Mouse (Mus musculus): ENCODE measurements around the gene Tbc1d2b. TPM values are rescaled to one million over a fixed set of nuclear protein-coding genes. Genes with fewer than 3 reads are reported as not detected.

Gene Tbc1d2b
- polyA plus RNA-seq, 1 experiment = 2.2 TPM

DNA sequence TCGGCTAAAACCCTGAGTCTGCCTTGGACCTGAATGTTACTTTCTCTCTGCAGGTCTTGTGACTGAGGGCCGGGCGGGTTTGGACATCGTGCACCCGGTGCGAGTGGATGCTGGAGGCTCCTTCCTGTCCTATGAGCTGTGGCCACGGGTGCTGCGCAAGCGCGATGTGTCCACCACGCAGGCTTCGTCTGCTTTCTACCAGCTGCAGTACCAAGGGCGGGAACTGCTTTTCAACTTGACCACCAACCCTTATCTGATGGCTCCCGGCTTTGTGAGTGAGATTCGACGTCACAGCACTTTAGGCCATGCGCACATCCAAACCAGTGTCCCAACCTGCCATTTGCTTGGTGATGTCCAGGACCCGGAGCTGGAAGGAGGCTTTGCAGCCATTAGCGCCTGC is 99.2 kb downstream of the Tbc1d2b start:
- TF ChIP-seq CTCF (IDR thresholded peaks at IDR 0.05; ENCODE audit: control insufficient read depth, insufficient read depth, insufficient replicate concordance, low read depth, low read length) (no peak), POLR2A (IDR thresholded peaks at IDR 0.05; ENCODE audit: control insufficient read depth, low read depth, low read length) (no peak)
- no peaks in the 10 kb centered on the region for H3K36me3 ChIP-seq (ENCODE audit: control insufficient read depth, insufficient read depth, low read length)

DNA sequence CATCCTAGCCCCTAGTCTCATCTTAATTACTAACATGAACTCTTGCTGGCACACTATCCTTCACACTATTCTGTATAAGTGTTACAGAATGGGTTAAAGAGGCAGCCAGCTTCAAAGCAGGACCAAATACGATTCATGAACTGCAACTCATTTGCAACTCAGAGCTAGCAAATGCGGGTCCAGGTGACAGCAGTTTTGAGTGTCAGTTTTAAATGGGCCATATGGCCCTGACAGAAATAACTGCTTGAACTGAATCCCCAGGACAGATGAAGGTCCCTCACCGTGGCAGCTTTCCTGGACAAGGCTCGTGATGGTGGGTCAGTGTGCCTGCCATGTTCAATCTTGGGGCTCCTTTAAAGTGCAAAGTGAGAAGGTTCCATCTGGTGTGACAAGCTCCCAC is 100.6 kb downstream of the Tbc1d2b start:
- Histone ChIP-seq H3K36me3 (ENCODE audit: control insufficient read depth, insufficient read depth, low read length) (no peaks in the 10 kb centered on the region), H3K27me3 (ENCODE audit: control insufficient read depth, insufficient read depth, low read length) (no peaks in the 10 kb centered on the region), H3K4me3 (ENCODE audit: control insufficient read depth, low read depth, low read length) (no peak overlapping the region), H3K27ac (ENCODE audit: control insufficient read depth, insufficient read depth, low read depth, low read length) (no peak overlapping the region), H3K4me1 (ENCODE audit: control insufficient read depth, insufficient read depth, low read length) (peaks cover 2% of the 10 kb centered on the region; the same call in 1 of the 2 replicates)
- TF ChIP-seq POLR2A (IDR thresholded peaks at IDR 0.05; ENCODE audit: control insufficient read depth, low read depth, low read length) (no peak), CTCF (IDR thresholded peaks at IDR 0.05; ENCODE audit: control insufficient read depth, insufficient read depth, insufficient replicate concordance, low read depth, low read length) (no peak)

More for the DNA sequence above, 99.2 kb downstream of the Tbc1d2b start:
- no peak overlapping the region for H3K27ac ChIP-seq (ENCODE audit: control insufficient read depth, insufficient read depth, low read depth, low read length)
- H3K27me3 ChIP-seq (ENCODE audit: control insufficient read depth, insufficient read depth, low read length) = no peaks in the 10 kb centered on the region
- H3K4me3 ChIP-seq (ENCODE audit: control insufficient read depth, low read depth, low read length) = peak overlapping the region; percentile 17
- H3K4me1 ChIP-seq (ENCODE audit: control insufficient read depth, insufficient read depth, low read length) = peaks cover 2% of the 10 kb centered on the region; the same call in 1 of the 2 replicates

DNA sequence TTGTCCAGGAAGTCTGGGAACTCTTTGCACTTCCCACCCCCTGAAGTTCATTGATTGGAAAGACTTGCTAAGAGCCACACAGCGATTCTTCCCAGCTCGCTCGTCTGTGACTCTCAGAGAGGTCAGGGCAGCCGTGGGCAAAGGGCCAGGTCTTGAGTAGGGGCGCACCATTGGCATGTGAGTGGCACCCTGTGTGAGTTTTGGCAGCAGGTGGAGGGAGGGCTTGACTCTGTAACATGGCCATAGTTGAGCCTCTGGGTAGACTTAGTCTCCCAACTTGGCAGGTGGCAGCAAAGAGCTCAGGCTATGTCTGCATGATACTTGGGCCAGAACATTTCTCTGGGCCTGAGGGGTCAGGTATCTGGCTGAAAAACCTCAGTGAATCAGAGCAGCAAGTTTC is 104.0 kb downstream of the Tbc1d2b start:
- Histone ChIP-seq H3K27ac (ENCODE audit: control insufficient read depth, insufficient read depth, low read depth, low read length) (no peak overlapping the region), H3K27me3 (ENCODE audit: control insufficient read depth, insufficient read depth, low read length) (no peaks in the 10 kb centered on the region), H3K4me1 (ENCODE audit: control insufficient read depth, insufficient read depth, low read length) (peaks cover 11% of the 10 kb centered on the region), H3K36me3 (ENCODE audit: control insufficient read depth, insufficient read depth, low read length) (no peaks in the 10 kb centered on the region), H3K4me3 (ENCODE audit: control insufficient read depth, low read depth, low read length) (no peak overlapping the region)
- TF ChIP-seq CTCF (IDR thresholded peaks at IDR 0.05; ENCODE audit: control insufficient read depth, insufficient read depth, insufficient replicate concordance, low read depth, low read length) = no peak
- TF ChIP-seq POLR2A (IDR thresholded peaks at IDR 0.05; ENCODE audit: control insufficient read depth, low read depth, low read length) = no peak

DNA sequence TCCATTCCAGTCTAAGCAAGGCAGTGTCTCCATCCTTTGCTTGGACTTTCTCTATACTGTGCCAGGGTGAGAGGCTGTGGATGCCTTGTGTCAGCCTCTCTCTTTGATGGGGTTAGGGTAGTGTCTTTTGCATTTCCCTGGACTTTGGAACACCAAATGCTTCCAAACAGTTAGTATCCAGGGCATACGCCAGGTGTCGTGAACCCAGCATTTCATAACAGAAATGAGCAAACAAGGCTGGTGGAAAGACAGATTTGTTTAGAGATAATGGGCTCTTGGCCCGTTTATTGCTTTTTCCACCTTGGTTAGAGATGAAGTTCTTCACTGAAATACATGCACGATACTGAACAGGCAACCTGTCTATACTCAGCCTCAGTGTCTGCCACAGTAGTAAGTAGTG is 105.0 kb downstream of the Tbc1d2b start:
- Histone ChIP-seq H3K27me3 (ENCODE audit: control insufficient read depth, insufficient read depth, low read length) (no peaks in the 10 kb centered on the region), H3K36me3 (ENCODE audit: control insufficient read depth, insufficient read depth, low read length) (no peaks in the 10 kb centered on the region), H3K4me1 (ENCODE audit: control insufficient read depth, insufficient read depth, low read length) (peaks cover 9% of the 10 kb centered on the region), H3K4me3 (ENCODE audit: control insufficient read depth, low read depth, low read length) (no peak overlapping the region), H3K27ac (ENCODE audit: control insufficient read depth, insufficient read depth, low read depth, low read length) (no peak overlapping the region)
- no peak for TF ChIP-seq CTCF (IDR thresholded peaks at IDR 0.05; ENCODE audit: control insufficient read depth, insufficient read depth, insufficient replicate concordance, low read depth, low read length)
- TF ChIP-seq POLR2A (IDR thresholded peaks at IDR 0.05; ENCODE audit: control insufficient read depth, low read depth, low read length) = no peak

DNA sequence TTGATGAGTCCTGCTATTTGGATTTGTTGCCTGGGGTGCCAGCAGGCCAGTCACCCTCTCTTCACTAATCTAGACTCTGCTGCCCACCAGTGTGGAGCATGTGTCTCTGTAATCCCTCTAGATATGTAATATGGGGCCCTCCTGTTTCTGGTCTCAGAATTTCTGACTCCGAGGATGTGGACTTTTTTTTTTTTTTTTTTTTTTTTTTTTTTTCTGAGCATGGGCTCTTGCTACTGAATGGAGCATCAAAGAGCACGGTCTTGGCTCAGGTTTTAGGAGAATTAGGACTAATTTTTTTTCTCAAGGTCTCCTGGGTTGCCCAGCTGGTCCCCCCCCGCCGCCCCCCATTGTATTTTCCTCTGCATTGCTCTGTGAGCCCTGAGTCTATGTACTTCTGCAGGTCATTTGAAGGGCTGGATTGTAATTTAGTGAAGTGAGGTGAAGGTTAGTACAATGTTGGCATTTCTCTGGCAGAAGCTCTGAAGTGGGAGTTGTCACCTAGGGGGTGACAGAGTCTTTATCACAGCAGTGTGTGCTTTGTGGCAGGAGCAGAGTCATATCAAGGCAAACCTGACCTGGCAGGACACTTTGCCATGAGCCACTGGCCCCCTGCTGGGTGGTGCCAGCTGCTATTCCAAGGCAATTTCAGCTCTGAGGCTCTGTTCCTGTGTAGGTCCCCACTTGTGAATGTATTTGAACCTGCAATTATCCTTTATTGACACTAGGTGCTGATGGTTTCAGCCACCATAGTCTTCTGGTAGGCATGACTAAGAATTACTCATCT is 105.7 kb downstream of the Tbc1d2b start:
- Histone ChIP-seq H3K27me3 (ENCODE audit: control insufficient read depth, insufficient read depth, low read length) (no peaks in the 10 kb centered on the region), H3K4me3 (ENCODE audit: control insufficient read depth, low read depth, low read length) (no peak overlapping the region), H3K4me1 (ENCODE audit: control insufficient read depth, insufficient read depth, low read length) (peaks cover 9% of the 10 kb centered on the region), H3K36me3 (ENCODE audit: control insufficient read depth, insufficient read depth, low read length) (no peaks in the 10 kb centered on the region), H3K27ac (ENCODE audit: control insufficient read depth, insufficient read depth, low read depth, low read length) (no peak overlapping the region)
- TF ChIP-seq CTCF (IDR thresholded peaks at IDR 0.05; ENCODE audit: control insufficient read depth, insufficient read depth, insufficient replicate concordance, low read depth, low read length) (no peak), POLR2A (IDR thresholded peaks at IDR 0.05; ENCODE audit: control insufficient read depth, low read depth, low read length) (no peak)

DNA sequence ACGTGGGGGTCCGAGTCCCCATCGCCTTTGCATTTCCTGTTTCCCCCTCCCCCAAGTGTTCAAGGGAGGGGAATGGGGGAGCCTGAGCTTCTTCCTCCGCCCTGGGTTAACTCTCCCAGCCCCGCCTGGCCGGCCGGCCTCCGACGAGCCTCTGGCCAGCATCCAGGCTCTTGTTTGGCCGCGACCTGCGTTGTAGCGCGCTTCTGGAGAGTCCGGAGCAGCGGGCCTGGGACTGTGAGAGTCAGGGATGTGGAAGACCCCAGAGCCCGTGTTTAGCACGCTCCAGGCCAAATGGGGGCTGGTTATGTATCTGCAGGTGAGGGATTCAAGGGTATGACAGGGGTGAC is 106.9 kb downstream of the Tbc1d2b start:
- peaks cover 9% of the 10 kb centered on the region for H3K4me1 ChIP-seq (ENCODE audit: control insufficient read depth, insufficient read depth, low read length)
- H3K27me3 ChIP-seq (ENCODE audit: control insufficient read depth, insufficient read depth, low read length) = no peaks in the 10 kb centered on the region
- H3K27ac ChIP-seq (ENCODE audit: control insufficient read depth, insufficient read depth, low read depth, low read length) = no peak overlapping the region
- H3K4me3 ChIP-seq (ENCODE audit: control insufficient read depth, low read depth, low read length) = peak overlapping the region; percentile 81
- TF ChIP-seq CTCF (IDR thresholded peaks at IDR 0.05; ENCODE audit: control insufficient read depth, insufficient read depth, insufficient replicate concordance, low read depth, low read length) (no peak), POLR2A (IDR thresholded peaks at IDR 0.05; ENCODE audit: control insufficient read depth, low read depth, low read length) (no peak)
- no peaks in the 10 kb centered on the region for H3K36me3 ChIP-seq (ENCODE audit: control insufficient read depth, insufficient read depth, low read length)

DNA sequence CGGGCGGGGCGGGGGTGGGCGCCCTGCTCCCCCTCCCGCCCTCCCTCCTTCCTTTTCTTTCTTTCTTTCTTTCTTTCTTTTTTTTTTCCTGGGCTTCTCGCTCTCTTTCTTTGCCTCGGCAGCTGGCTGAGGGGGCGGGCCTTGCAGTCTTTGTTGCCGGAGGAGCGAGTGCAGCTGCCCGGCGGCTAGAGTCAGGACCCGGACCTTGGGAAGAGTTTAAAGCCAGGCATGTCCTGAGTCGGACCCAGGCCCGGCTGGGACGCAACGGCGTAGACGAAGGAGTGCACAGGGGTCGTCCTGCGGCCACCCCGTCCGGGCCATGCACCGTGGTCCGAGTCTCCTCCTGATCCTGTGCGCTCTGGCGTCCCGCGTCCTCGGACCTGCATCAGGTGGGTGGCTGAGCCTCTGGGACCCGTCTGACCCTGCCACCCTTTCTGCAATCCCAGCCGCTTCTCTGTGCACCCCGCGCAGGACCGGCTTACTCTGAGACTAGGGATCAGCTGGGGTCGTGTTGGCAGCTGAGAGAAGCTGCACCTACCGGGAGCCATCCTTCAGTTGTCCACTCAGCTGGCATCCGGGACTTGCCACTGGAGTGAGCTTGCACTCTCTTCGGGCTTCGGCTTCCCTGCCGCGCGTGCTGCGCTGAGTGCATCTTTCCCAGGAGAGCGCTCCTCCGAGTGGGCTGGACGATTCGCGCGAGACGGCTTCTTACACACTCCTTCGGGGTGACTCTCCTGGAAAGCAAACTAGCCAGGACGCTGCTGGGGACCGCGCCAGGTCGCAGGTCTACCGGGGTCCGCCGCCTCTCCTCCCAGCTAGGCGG is 107.5 kb downstream of the Tbc1d2b start, which contains the start of gene Adamts7:
Adamts7 (plus strand) TSS at position 144 of the 823 bp plus-strand sequence.
- no peaks in the 10 kb centered on the region for H3K27me3 ChIP-seq (ENCODE audit: control insufficient read depth, insufficient read depth, low read length)
- H3K4me3 ChIP-seq (ENCODE audit: control insufficient read depth, low read depth, low read length) = peak within 1 kb of the TSS; percentile 81
- TF ChIP-seq POLR2A (IDR thresholded peaks at IDR 0.05; ENCODE audit: control insufficient read depth, low read depth, low read length) = no peak
- no peaks in the 10 kb centered on the region for H3K36me3 ChIP-seq (ENCODE audit: control insufficient read depth, insufficient read depth, low read length)
- H3K27ac ChIP-seq (ENCODE audit: control insufficient read depth, insufficient read depth, low read depth, low read length) = no peak within 1 kb of the TSS
- peaks cover 9% of the 10 kb centered on the region for H3K4me1 ChIP-seq (ENCODE audit: control insufficient read depth, insufficient read depth, low read length)

All from testis, adult 2 months (tissue).